Mouse (Mus musculus) heart, embryonic 15.5 days (tissue): ENCODE results near the gene Tssk4. TPM values are rescaled to one million over a fixed set of nuclear protein-coding genes. Genes with fewer than 3 reads are reported as not detected.
A peak's percentile ranks its signal among the peaks of the same experiment; 100 is the strongest.

ENCODE experiments used
- ATAC-seq: fragments of 200-750 bp; cut with Nextera tagmentation; replicated peaks from 2 replicates; pipeline ENCODE4 v1.8.0; 2017; ENCODE audit warnings: low read depth, moderate TSS enrichment; ENCODE audit not compliant: insufficient number of reproducible peaks, insufficient read depth, low FRiP score
- H3K27ac ChIP-seq: fragments of 300-500 bp; sonication (generic); 2 replicates; pipeline ENCODE4 v1.5.1; 2015; ENCODE audit warnings: mild to moderate bottlenecking, inconsistent platforms
- H3K27me3 ChIP-seq: fragments of 300-500 bp; sonication (generic); 2 replicates; pipeline ENCODE4 v1.6.1; 2015; ENCODE audit warnings: inconsistent platforms
- H3K36me3 ChIP-seq: fragments of 300-500 bp; sonication (generic); 2 replicates; pipeline ENCODE4 v1.6.1; 2015; ENCODE audit warnings: mild to moderate bottlenecking, inconsistent platforms
- H3K4me1 ChIP-seq: fragments of 300-500 bp; sonication (generic); replicated peaks from 2 replicates; pipeline ENCODE4 v1.6.1; 2015; ENCODE audit warnings: inconsistent platforms
- H3K4me2 ChIP-seq: fragments of 300-500 bp; sonication (generic); 2 replicates; pipeline ENCODE4 v1.6.1; 2015; ENCODE audit warnings: inconsistent platforms, mild to moderate bottlenecking, moderate library complexity
- H3K4me3 ChIP-seq: fragments of 300-500 bp; sonication (generic); 2 replicates; pipeline ENCODE4 v1.5.1; 2015; ENCODE audit warnings: mild to moderate bottlenecking, inconsistent platforms
- H3K9ac ChIP-seq: fragments of 300-500 bp; sonication (generic); 2 replicates; pipeline ENCODE4 v1.6.1; 2015; ENCODE audit warnings: mild to moderate bottlenecking, inconsistent platforms
- H3K9me3 ChIP-seq: fragments of 300-500 bp; sonication (generic); replicated peaks from 2 replicates; pipeline ENCODE4 v1.6.1; 2016; ENCODE audit warnings: inconsistent platforms
- WGBS: fragments of 180-500 bp; shearing (Covaris S2); methylation state at CpG from one replicate; pipeline ENCODE4 v1.1.7; 2015; ENCODE audit warnings: mixed read lengths; 5-methylcytosine and 5-hydroxymethylcytosine counted together
- polyA plus RNA-seq: library from polyadenylated mRNA; unstranded; fragments of >200 nt; fragmentation: Nextera tagmentation; extraction: Ambion mirVana; gene quantifications from 2 replicates; pipeline ENCODE4 v1.2.1, GENCODE M21; 2015

Tssk4 gene
- polyA plus RNA-seq, result 0.31 and 0.36 TPM in 2 replicates

DNA sequence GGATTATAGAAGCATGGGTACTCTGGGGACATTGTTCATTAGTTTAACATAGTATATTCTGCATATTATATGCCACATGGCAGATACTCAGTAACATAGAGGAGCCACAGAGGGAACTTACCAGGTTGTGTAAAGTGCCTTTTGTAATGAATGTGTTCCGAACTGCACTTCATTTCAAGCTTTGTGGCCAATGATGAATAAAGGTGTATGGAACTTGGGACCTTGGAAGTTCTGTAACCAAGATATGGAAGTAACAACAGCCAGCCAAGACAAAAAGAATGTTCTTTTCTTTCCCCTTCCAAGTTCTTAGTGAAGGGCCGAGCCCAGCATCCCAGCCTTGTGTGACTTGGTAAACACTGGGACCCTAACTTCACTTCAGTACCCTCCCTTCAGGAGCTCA, at the start of gene Tssk4:
TSS of gene Tssk4 (plus strand) at position 301 of the 400 bp plus-strand sequence.
- WGBS, result 91% methylated on average over 2 of the region's 2 CpGs
- Histone ChIP-seq H3K4me1 (peaks cover 6% of the 10 kb centered on the region), H3K4me2 (no peak within 1 kb of the TSS), H3K27me3 (no peaks in the 10 kb centered on the region), H3K9me3 (no peaks in the 10 kb centered on the region), H3K27ac (no peak within 1 kb of the TSS), H3K9ac (no peak within 1 kb of the TSS), H3K4me3 (no peak within 1 kb of the TSS), H3K36me3 (no peaks in the 10 kb centered on the region)
- no peak for ATAC-seq

GRCm38 (mm10) chr14:55603271-55603632, 46.7 kb upstream of the Tssk4 start, which contains the start of gene Irf9:
Irf9 (plus strand) TSS chr14:55603571.
- H3K27ac ChIP-seq, result peak within 1 kb of the TSS; percentile 82
- H3K36me3 ChIP-seq, result peaks cover 61% of the 10 kb centered on the region
- no peak for ATAC-seq
- 83% methylated on average over 7 of the region's 7 CpGs for WGBS
- H3K4me1 ChIP-seq, result peaks cover 18% of the 10 kb centered on the region
- peak within 1 kb of the TSS; percentile 75 for H3K4me2 ChIP-seq
- H3K9me3 ChIP-seq, result no peaks in the 10 kb centered on the region
- H3K27me3 ChIP-seq, result no peaks in the 10 kb centered on the region
- H3K9ac ChIP-seq, result peak within 1 kb of the TSS; percentile 69
- H3K4me3 ChIP-seq, result peak within 1 kb of the TSS; percentile 55

GRCm38 (mm10) chr14:55603633-55604576, 46.1 kb upstream of the Tssk4 start:
- 14% methylated on average over 19 of the region's 19 CpGs for WGBS
- Histone ChIP-seq H3K9me3 (no peaks in the 10 kb centered on the region), H3K27ac (peak overlapping the region; percentile 82), H3K4me2 (peak overlapping the region; percentile 75), H3K4me3 (peak overlapping the region; percentile 55), H3K4me1 (peaks cover 18% of the 10 kb centered on the region), H3K27me3 (no peaks in the 10 kb centered on the region), H3K9ac (peak overlapping the region; percentile 69), H3K36me3 (peaks cover 59% of the 10 kb centered on the region)
- peak; percentile 82 for ATAC-seq

DNA sequence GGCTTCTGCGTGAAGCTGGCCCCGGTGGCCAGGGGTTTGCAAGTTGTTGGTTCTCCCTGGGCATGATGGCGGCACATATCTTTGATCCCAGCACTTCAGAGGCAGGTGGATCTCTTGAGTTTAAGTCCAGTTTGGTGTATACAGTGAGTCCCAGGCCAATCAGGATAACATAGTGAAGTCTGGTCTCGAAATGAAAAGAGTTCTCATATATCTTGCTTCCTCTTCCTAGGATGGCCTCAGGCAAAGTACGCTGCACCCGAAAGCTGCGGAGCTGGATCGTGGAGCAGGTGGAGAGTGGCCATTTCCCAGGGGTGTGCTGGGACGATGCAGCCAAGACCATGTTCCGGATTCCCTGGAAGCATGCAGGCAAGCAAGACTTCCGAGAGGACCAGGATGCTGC, 45.2 kb upstream of the Tssk4 start:
- H3K27ac ChIP-seq, result peak overlapping the region; percentile 82; the same call in 1 of the 2 replicates

DNA sequence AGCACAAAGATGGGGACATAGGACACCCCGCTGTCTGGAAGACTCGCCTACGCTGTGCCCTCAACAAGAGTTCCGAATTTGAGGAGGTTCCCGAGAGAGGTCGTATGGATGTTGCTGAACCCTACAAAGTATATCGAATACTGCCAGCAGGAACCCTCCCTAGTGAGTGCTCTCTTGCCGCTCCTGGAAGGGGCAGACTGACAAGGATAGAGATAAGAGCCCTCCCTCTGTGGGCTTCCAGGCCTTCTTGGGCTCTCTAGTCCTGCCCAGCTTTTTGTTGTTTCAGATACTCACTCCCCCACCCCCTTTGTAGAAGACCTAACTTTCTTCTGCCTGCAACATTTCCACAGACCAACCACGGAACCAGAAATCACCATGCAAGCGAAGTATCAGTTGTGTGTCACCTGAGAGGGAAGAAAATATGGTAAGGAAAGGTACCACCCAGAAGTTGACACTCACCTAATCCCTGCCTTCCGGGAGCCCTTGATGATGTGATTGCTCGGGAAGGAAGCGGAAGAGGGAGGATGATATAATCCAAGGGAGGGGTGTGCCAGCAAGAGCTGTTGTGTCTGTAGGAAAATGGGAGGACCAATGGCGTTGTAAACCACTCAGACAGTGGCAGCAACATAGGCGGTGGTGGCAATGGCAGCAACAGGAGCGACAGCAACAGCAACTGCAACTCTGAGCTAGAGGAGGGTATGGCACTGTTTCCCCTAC, 44.1 kb upstream of the Tssk4 start:
- H3K4me1 ChIP-seq, result peaks cover 18% of the 10 kb centered on the region
- WGBS, result 79% methylated on average over 16 of the region's 16 CpGs
- peaks cover 57% of the 10 kb centered on the region for H3K36me3 ChIP-seq
- no peak for ATAC-seq
- H3K9me3 ChIP-seq, result no peaks in the 10 kb centered on the region
- no peak overlapping the region for H3K4me2 ChIP-seq
- no peak overlapping the region for H3K4me3 ChIP-seq
- no peak overlapping the region for H3K27ac ChIP-seq
- H3K9ac ChIP-seq, result no peak overlapping the region
- H3K27me3 ChIP-seq, result no peaks in the 10 kb centered on the region

More for the DNA sequence above, 45.2 kb upstream of the Tssk4 start:
- H3K4me1 ChIP-seq, result peaks cover 18% of the 10 kb centered on the region
- peak overlapping the region; percentile 75 for H3K4me2 ChIP-seq
- peaks cover 59% of the 10 kb centered on the region for H3K36me3 ChIP-seq
- no peaks in the 10 kb centered on the region for H3K9me3 ChIP-seq
- no peaks in the 10 kb centered on the region for H3K27me3 ChIP-seq
- 89% methylated on average over 11 of the region's 11 CpGs for WGBS
- peak overlapping the region; percentile 55 for H3K4me3 ChIP-seq
- ATAC-seq, result no peak
- no peak overlapping the region for H3K9ac ChIP-seq

GRCm38 (mm10) chr14:55608339-55608738, 41.6 kb upstream of the Tssk4 start:
- Histone ChIP-seq H3K27ac (no peak overlapping the region), H3K36me3 (peaks cover 35% of the 10 kb centered on the region), H3K4me3 (no peak overlapping the region), H3K4me1 (peaks cover 23% of the 10 kb centered on the region), H3K27me3 (no peaks in the 10 kb centered on the region), H3K4me2 (no peak overlapping the region), H3K9me3 (no peaks in the 10 kb centered on the region), H3K9ac (no peak overlapping the region)
- ATAC-seq, result no peak
- 94% methylated on average over 6 of the region's 6 CpGs for WGBS

- Histone ChIP-seq H3K9ac (no peak overlapping the region), H3K27ac (0 out of 2 replicates have a peak overlapping the region, but pooled peaks have one; percentile 26), H3K36me3 (peaks cover 15% of the 10 kb centered on the region), H3K4me2 (no peak overlapping the region), H3K4me3 (no peak overlapping the region), H3K9me3 (no peaks in the 10 kb centered on the region), H3K27me3 (no peaks in the 10 kb centered on the region), H3K4me1 (peaks cover 9% of the 10 kb centered on the region)
- no peak for ATAC-seq
- 30% methylated on average over 6 of the region's 6 CpGs for WGBS
Measured at GRCm38 (mm10) chr14:55613346-55613745, 36.6 kb upstream of the Tssk4 start.

DNA sequence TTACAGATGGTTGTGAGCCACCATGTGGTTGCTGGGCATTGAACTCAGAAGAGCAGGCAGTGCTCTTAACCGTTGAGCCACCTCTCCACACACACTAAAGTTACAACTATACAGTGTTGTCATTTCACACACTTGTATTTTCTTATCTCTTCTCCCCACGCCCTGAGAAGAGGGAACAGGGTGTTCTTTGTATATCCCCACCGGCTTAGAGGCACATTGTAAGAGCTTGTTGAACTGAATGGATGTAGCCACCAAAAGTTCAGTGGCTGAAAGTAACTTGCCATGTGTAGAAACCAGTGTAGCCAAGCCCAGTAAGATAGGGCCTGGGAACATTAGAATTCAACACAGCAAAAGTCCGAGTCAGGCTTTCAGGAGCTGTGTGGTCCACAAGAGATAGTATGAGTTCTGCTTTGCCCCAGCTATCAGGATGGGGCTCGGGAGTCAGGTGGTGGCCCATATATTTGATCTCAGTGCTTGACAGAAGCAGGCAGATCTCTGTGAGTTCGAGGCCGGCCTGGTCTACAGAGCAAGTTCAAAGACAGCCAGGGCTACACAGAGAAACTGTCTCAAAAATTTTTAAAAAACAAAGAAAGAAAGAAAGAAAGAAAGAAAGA, 35.3 kb upstream of the Tssk4 start:
- H3K9ac ChIP-seq, result no peak overlapping the region
- peaks cover 15% of the 10 kb centered on the region for H3K4me1 ChIP-seq
- no peaks in the 10 kb centered on the region for H3K9me3 ChIP-seq
- ATAC-seq, result no peak
- H3K36me3 ChIP-seq, result peaks cover 3% of the 10 kb centered on the region
- H3K4me3 ChIP-seq, result no peak overlapping the region
- no peak overlapping the region for H3K4me2 ChIP-seq
- H3K27me3 ChIP-seq, result no peaks in the 10 kb centered on the region
- no peak overlapping the region for H3K27ac ChIP-seq
- WGBS, result 58% methylated on average over 7 of the region's 7 CpGs

GRCm38 (mm10) chr14:55615876-55616275, 34.1 kb upstream of the Tssk4 start:
- Histone ChIP-seq H3K4me3 (no peak overlapping the region), H3K4me2 (no peak overlapping the region), H3K27me3 (no peaks in the 10 kb centered on the region), H3K27ac (no peak overlapping the region), H3K9ac (no peak overlapping the region), H3K4me1 (peaks cover 15% of the 10 kb centered on the region), H3K36me3 (no peaks in the 10 kb centered on the region), H3K9me3 (no peaks in the 10 kb centered on the region)
- ATAC-seq, result no peak
- WGBS, result 58% methylated on average over 2 of the region's 2 CpGs

- Histone ChIP-seq H3K9me3 (no peaks in the 10 kb centered on the region), H3K4me3 (no peak overlapping the region), H3K4me1 (peaks cover 15% of the 10 kb centered on the region), H3K4me2 (no peak overlapping the region), H3K36me3 (no peaks in the 10 kb centered on the region), H3K27me3 (no peaks in the 10 kb centered on the region), H3K9ac (no peak overlapping the region), H3K27ac (no peak overlapping the region)
- no peak for ATAC-seq
- whole genome bisulfite sequencing, result 82% methylated on average over 2 of the region's 2 CpGs
Measured at GRCm38 (mm10) chr14:55616844-55617243, 33.1 kb upstream of the Tssk4 start.

- Histone ChIP-seq H3K27ac (no peak within 1 kb of the TSS), H3K27me3 (no peaks in the 10 kb centered on the region), H3K36me3 (no peaks in the 10 kb centered on the region), H3K9me3 (no peaks in the 10 kb centered on the region), H3K9ac (peak within 1 kb of the TSS; percentile 29; the same call in 1 of the 2 replicates), H3K4me2 (peak within 1 kb of the TSS; percentile 56), H3K4me1 (peaks cover 10% of the 10 kb centered on the region), H3K4me3 (peak within 1 kb of the TSS; percentile 32)
- ATAC-seq, result peak; percentile 83
- WGBS, result 15% methylated on average over 21 of the region's 21 CpGs
Measured at GRCm38 (mm10) chr14:55617822-55618221, 32.2 kb upstream of the Tssk4 start, which contains the start of gene Rec8. Rec8 (plus strand) TSS chr14:55618037.
